Mouse (Mus musculus): ENCODE results near the gene Pigt.
A peak's percentile ranks its signal among the peaks of the same experiment; 100 is the strongest.

Gene Pigt

DNA sequence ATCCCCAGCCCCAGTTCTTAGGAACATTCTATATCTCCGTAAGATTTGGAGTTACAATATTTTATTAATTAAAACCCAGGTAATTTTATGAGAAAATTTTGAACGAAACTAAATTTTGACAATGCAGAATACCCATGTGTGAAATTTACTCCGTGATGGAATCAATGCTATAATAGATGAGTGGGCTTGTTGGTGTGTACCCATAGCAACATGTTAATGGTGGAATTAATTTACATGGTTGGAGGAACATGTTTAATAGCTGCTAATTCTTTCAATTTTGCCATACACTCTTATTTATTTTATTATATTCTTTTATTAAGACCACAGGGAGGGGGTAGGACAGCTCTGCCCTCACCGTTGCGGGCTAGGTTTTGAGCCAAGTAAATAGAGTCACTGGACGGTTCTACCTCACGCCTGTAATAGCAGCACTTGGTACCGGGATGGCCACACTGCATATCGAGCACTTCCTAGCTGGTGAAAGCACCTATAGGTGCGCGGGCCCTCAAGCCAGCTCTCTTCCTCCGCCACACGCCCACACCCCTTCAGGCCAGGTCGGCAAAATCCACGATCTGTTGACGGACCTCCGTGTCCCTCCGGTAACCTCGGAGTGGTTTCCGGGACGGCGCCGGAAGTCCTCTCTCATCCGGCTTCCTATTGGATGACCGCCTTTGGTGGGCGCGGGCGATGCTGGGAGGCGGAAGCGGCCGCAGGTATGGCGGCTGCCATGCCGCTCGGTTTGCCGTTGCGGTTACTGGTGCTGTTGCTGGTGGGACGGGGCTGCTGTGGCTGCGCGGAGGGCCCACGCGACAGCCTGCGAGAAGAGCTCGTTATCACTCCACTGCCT lies at the start of gene Pigt:
Gene Pigt (plus strand): TSS at position 674 of the 844 bp plus-strand sequence.
- peak; percentile 74 for DNase-seq (ENCODE audit: low read depth, low spot score)

DNA sequence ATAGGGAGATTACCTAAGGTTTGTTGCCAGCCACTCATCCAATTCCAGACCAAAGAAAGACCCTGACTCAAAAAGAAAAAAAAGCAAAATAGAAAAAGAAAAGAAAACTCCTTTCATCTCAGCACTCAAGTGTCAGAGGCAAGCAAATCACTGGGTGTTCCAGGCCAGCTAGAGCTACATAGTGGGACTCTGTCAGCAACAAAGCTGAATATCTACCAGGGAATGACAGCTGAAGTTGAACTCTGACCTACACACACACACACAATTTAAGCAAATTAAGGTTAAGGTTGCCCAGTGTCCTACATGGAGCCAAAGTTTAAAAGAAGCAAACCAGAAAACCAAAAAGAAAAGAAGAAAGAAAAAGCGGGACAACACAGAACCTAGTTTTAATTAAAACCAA lies 49.2 kb upstream of the Pigt start:
- DNase-seq (ENCODE audit: low read depth, low spot score) = no peak

GRCm38 (mm10) chr2:164448921-164449320 lies 48.4 kb upstream of the Pigt start:
- DNase-seq (ENCODE audit: low read depth, low spot score) = no peak

- no peak for DNase-seq (ENCODE audit: low read depth, low spot score)
These were observed 47.8 kb upstream of the Pigt start for GRCm38 (mm10) chr2:164449341-164450042.

DNA sequence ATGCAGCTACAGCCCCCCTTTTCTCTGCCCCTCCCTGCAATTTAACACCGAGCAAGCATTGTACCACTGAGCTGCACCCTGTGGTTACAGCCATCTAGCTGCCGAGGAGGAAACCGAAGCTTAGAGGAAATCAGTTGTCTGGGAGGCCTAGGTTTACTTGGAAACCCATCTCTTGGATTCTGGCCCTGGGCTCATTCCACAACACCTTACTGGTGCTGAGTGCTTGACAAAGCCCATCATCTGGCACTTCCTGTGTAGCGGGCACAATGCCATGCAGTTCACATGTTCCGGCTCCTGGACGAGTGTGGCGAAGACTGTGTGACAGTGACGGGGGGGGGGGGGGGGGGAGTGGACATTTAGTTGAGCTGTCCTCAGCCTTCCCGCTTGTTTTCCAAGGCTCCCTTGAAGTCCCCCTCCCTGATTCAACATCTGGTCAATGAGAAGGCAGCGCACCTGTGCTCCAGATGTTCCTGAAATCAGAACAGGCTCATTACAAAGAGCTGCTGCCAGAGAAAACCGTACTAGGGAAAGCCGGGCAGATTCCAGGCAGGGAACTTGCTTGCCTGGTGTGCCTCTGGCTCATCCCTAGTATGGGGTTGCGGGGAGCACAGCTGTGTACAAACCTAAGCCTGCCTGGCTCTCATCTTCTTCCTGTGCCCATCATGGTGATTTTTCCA lies 45.2 kb upstream of the Pigt start:
- DNase-seq (ENCODE audit: low read depth, low spot score) = no peak

GRCm38 (mm10) chr2:164453047-164453757 lies 44.1 kb upstream of the Pigt start:
- DNase-seq (ENCODE audit: low read depth, low spot score) = no peak

- DNase-seq (ENCODE audit: low read depth, low spot score) = no peak
These were observed 43.3 kb upstream of the Pigt start for GRCm38 (mm10) chr2:164453887-164454500.

- no peak for DNase-seq (ENCODE audit: low read depth, low spot score)
These were observed 42.5 kb upstream of the Pigt start for GRCm38 (mm10) chr2:164454846-164455245.

DNA sequence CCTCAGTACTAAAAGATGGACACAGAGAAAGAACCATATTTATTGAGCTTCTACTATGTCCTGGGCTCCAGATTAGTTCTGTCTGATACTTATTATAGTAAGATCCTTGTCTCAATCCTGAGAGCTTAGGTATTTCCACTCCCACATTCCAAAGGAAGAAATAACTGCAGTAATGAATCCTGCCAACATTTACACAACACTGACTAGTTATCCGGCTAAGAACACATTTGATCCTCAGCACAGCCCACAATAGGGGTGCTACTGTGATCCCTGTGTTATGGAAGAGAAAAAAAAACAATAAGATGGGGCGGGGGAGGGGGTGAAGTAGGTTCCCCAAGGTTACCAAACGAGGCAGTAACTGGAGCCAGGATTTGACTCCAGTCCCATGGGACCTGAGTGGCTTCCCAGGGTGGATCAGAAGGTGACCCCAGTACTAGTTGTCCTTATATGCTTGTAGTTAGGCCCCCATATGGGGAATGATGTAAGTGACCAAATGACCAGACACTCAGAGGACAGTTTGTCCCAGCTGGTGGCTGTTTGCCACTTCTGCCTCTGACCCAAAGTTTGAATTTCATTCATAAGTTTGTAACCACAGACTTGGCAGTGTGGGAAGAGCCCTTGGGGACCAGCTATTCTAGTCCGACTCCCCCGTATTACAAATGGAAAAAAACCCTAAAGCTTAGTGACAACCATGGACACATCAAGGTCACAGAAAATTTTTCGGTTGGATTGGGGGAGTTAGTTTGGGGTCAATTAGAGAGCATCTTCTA lies 41.7 kb upstream of the Pigt start:
- no peak for DNase-seq (ENCODE audit: low read depth, low spot score)

DNA sequence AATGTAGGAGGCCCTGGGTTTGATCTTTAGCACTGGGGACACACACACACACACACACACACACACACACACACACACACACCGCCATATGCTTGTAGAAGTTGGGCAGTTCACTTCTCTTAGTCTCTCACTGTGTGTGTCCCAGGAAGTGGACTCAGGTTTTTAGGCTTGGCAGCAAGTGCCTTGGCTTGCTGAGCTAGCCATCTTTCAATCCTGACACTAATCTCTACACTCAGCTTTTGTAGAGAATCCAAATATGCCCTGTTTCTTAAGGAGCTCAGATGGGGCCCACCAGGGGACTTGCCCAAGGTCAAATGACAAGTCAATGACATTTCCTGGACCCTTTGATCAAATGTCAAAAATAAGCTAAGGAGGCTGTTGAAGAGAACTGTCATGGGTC lies 40.9 kb upstream of the Pigt start:
- DNase-seq (ENCODE audit: low read depth, low spot score) = no peak

GRCm38 (mm10) chr2:164456864-164457300 lies 40.4 kb upstream of the Pigt start, which contains the start of gene Sys1:
TSS of gene Sys1 (plus strand) at chr2:164456964.
- DNase-seq (ENCODE audit: low read depth, low spot score) = no peak

DNA sequence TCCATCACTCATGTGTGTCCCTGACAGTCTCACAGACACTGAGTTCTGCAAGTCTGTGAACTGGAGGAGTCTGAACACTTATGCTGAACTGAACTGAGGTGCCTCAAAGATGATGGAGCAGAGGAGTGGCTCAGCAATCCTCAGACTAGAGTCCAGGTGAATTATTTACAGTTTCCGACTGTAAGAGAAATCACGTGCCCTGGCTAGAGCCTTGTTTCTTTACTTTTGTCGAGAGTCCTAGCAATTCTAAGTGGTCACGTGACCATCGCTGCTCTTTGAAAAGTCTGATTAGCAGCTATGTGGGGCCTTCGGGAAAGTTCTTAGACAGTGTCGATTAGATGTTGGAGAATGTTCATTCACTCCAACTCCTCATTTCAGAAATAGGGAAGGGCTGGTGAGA lies 39.4 kb upstream of the Pigt start:
- DNase-seq (ENCODE audit: low read depth, low spot score) = no peak

- DNase-seq (ENCODE audit: low read depth, low spot score) = no peak
These were observed 38.8 kb upstream of the Pigt start for GRCm38 (mm10) chr2:164458535-164458934.

DNA sequence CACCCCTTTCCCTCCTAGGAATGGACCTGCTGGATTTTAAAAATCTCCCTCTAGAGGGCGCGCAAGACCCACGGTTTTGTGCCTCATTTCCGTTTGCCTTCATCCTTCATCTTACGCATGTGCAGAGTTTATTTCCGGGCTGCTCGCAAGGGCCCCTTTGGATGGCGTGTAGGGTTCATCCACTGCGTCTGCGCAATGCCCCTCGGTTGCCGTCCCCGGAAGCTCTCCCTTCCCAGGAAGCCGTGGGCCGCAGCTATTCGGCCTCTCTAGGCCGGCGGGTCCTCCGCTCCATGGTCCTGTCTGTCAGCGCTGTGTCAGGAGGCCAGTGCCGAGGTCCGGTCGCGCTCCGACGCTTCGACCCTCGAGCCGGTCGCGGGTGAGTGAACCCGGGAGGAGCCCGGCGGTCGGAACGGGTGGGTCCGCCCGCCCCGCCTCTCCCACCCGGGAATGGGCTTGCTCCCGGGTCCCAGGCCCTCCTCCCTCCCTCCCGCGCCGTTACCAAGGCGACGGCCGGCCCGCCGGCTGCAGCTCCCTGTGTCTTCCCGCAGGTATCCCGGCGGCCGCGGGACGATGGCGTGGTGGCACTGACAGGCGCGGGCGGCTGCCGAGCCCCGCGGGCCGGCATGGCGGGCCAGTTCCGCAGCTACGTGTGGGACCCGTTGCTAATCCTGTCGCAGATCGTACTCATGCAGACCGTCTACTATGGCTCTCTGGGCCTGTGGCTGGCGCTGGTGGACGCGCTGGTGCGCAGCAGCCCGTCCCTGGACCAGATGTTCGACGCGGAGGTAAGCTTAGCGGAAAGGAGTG lies 36.4 kb upstream of the Pigt start, which contains the start of gene Gm20458:
Gene Gm20458 (plus strand): TSS at position 223 of the 807 bp plus-strand sequence.
- peak; percentile 98 for DNase-seq (ENCODE audit: low read depth, low spot score)

- DNase-seq (ENCODE audit: low read depth, low spot score) = no peak
These were observed 32.2 kb upstream of the Pigt start for GRCm38 (mm10) chr2:164465161-164465560.

DNA sequence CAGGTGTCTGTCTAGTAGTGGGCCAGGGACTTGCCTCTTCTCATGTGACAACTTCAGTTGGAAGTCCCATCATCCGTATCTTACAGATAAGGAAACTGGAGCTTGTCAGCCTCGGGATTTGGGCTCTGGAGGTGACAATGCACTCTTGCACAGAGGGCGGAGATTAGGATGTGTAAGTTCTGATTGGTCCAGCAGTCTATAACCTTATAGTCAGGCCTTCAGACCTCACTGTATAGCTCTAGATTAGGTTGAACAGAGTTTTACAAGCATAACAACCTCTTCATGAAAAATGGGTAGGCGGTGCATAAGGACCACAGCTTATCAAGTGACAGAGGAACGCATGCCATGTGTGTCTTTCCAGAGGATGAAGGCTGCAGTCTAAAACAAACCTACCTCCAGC lies 30.5 kb upstream of the Pigt start:
- DNase-seq (ENCODE audit: low read depth, low spot score) = no peak

GRCm38 (mm10) chr2:164470254-164470653 lies 27.1 kb upstream of the Pigt start:
- no peak for DNase-seq (ENCODE audit: low read depth, low spot score)

DNA sequence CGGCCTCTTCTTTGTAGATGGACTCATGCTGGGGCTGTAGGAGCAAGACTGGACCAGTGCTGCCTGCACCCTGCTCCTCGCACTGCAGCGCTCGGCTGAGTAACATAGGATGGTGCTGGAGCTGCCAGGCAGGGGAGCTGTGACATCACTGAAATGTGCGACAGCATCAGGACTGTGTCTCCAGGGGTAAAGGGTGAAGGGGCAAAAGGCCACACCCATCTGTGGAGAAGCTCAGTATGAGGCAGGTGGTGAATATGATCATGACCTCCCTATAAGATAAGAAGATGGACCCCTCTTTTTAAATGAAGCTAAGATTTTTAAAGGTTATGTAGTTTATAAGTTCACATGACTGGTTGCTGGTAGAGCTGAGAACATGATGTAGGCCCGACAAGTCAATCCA lies 23.7 kb upstream of the Pigt start, which contains the start of gene Trp53tg5:
Gene Trp53tg5 (minus strand): TSS at position 101 of the 400 bp plus-strand sequence.
- DNase-seq (ENCODE audit: low read depth, low spot score) = no peak

DNA sequence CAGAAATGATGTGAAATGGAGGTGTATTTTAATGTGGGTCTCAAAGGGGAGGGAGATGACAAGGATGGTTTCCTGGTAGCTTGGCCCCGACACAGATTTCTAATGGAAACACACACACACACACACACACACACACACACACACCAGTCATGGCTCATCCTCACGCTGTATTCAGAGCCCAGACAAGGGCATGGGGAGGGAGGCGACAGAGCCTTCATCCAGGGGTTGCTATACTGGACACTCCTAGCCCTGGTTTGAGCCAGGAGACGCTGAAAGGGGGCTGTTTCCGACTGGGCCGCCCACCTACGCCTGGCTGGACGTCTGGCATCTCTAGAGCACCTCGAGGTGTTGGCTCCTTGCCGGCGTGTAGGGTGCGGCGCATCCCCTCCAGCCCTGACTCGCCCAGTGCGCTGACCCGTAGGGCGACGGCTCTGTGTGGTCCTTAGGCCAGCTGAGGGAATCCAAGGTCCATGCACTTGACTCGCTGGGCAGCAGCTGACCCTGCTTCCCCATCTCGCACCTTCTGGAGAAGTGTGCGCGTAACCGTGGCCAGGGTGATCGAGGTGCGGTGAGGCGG lies 11.6 kb upstream of the Pigt start, which contains the start of gene Dbndd2:
Gene Dbndd2 (plus strand): TSS at position 426 of the 577 bp plus-strand sequence.
- DNase-seq (ENCODE audit: low read depth, low spot score) = no peak
